Mouse (Mus musculus) ES-Bruce4 (cell line): ENCODE results near the gene Tfpt.

Source experiments
- CTCF ChIP-seq: IDR thresholded peaks from one replicate; pipeline ENCODE4 v1.8.1; 2011; ENCODE audit warnings: low read depth, low read length
- POLR2A ChIP-seq: IDR thresholded peaks from one replicate; pipeline ENCODE4 v1.8.1; 2011; ENCODE audit warnings: low read length; ENCODE audit not compliant: insufficient read depth

DNA sequence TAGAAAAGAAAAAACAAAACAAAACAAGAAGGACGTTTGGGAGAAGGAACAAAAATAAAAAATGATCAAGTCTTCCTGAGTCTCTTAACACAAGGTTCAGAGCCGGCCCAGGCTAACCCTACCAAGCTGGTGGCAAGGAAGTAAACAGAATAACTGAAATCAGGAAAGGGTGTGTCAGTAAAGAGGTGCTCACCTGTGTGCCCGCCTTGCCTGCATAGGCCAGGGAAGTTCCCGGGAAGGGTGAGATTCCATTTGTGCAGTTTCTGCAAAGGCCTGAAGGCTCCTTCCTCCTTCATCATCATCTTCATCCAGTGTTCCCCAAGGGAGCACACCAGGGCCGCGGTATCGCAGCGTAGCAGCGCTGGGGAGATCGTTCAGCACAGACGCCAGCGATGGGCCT, 46.6 kb upstream of the Tfpt start:
- TF ChIP-seq CTCF (no peak), POLR2A (no peak)
